Mouse (Mus musculus) liver, adult (tissue): Measurements from ENCODE around the gene Lingo3.

Source experiments
- GATA4 ChIP-seq: IDR thresholded peaks from 2 replicates; pipeline ENCODE4 v1.6.1; 2014; ENCODE audit warnings: mild to moderate bottlenecking, low read length; ENCODE audit not compliant: insufficient replicate concordance

Gene Lingo3

DNA sequence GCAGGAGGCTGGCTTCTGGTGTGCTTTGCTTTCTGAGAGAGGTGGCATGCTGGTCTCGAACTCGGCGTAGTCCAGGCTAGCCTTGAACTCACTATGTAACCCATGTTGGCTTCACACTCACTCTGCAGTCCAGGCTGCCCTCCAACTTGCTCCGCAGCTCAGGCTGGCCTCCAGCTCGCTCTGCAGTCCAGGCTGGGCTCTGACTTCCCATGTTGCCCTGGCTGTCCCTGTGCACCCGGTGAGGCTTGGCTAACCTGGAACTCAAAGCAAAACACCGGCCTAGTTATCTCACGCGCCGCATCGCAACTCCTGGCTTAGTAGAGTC, 11.9 kb upstream of the Lingo3 start:
- TF ChIP-seq GATA4: no peak

GRCm38 (mm10) chr10:80854913-80855748, 11.3 kb upstream of the Lingo3 start, which contains the start of the genes Lsm7 and Sppl2b:
TSS of gene Lsm7 (minus strand) at chr10:80855209.
TSS of gene Sppl2b (plus strand) at chr10:80855275.
- TF ChIP-seq GATA4: no peak; the same call in 1 of the 2 replicates

DNA sequence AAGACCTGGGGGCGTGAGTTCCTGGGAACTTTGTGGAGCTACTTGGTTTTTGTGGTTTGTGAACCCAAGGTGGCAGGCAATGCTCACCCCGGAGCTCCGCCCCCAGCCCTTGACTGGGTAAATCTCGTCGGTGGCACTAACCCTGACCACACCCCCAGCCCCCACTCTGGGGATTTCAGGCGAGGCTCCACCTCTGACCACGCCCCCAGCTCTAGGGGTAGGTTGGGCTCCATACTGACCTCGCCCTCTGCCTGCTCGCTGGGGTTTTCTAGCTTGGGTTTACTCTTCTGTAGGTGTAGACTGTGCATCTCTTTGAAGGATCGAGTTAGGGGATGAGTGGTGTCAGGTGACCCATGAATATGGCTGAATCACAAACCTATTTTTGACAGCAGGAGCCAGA, 4.7 kb upstream of the Lingo3 start:
- no peak for TF ChIP-seq GATA4

DNA sequence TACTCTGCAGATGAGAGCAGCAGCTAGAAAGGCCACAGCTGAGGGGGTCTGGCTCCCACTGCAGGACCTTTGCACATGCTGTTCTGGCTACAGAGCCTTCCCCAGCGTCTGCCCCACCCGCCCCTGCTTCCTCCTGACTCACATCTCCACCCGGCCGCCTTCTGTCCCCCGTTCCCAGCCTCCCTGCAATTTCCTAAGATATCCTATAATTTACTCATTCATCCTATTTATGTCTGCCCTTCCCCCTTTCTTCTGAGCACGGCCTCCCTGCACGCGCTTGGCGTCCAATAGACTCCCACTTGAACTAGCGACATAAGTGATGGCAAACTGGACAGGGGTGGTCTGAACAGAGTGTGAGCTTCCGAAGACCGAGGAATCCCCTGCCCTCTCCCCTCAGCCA, 1.9 kb upstream of the Lingo3 start:
- no peak for TF ChIP-seq GATA4

DNA sequence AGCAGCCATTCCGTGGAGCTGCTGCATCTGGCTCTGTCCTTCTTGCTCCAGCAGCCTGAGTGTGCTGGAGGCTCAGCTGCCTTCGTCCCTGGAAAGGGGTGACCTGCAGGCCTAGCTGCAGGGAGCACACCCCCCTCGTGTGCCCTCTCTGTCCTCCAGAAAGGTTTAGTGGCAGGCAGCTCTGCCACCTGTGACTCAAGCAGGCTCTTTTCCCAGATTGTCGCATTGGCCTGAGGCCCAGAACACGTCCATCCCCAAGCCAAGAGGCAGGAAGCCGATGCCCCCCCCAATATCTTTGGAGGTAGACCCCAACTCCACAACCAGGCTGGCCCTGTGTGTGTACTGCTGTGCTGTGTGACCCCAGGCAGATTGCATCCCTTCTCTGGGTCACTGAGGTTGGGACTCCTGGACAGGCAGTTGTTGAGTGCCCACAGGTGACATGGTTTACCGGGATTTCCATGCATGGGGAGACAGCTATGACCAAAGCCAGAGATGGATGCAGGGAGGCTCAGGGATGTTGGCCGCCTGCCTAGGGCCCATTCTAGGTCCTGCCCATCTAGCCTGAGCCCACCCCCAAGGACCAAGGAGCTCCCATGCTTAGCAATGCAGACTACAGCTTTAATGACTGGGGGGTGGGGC, 1.3 kb upstream of the Lingo3 start:
- TF ChIP-seq GATA4: no peak

DNA sequence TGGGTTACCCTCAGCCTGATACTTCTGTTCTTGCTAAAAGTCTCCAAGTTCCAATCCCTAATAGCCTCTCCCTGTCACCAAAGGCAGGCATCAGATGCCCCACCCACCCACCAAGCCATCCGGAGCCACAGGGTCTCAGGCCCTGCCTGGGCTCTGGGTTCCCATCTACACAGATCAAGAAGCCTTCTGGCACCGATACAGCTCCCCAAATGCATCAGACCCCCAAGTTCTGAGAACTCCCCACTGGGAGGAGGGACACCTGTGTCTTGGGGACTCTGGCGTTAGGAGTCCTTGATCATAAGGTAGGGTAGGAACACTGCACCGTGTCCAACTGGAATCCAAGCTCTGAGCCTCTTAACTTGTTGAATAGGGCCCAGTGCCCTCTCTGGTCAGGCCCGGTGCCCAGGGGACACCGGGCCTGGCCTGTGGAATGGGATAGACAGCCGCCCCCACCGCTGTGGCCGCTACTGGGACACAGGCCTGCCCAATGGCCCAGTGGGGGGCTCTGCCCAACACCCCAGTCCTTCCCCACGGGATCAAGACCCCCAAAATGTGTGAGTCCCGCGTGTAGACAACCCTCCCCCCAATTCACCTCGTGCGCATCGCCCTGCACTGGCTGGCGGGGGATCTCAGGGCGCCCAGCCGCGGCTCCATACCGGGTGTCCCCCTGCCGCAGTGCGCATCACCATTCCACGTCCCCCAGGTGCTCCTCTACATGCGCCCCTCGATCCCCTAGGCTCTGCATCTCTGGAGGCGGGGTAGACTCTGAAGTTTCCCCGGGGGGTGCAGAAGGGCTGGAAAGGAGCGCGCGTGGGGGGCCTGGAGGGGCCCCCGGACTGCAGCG, 530 bp downstream of the Lingo3 start:
- no peak for TF ChIP-seq GATA4

DNA sequence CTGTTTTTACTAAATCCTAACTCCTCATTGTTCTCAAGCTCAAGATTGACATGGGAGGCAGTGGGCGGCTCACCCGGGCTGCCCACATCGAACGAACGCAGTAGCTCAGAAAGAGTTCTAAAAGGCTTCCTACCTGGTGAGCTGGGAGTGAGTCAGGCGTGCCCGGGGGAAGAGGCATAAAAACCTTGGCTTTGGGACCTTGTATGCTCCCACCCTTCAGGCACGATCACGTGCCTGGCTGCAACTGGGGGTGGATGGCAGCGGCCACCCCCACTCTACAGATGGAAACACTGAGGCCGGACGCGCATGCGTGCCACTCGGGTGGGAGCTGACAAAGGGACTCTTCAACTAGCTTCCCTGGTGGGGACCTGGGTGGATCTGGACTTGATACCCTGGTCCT, 1.5 kb downstream of the Lingo3 start:
- TF ChIP-seq GATA4: no peak

- no peak for TF ChIP-seq GATA4
Observed at GRCm38 (mm10) chr10:80841685-80842084, 2.2 kb downstream of the Lingo3 start.

- no peak for TF ChIP-seq GATA4
Observed at GRCm38 (mm10) chr10:80839848-80840247, 4.0 kb downstream of the Lingo3 start.

- no peak for TF ChIP-seq GATA4
Observed at GRCm38 (mm10) chr10:80838346-80838912, 5.4 kb downstream of the Lingo3 start.

- no peak for TF ChIP-seq GATA4
Observed at GRCm38 (mm10) chr10:80837827-80838226, 6.0 kb downstream of the Lingo3 start.

GRCm38 (mm10) chr10:80836949-80837379, 6.9 kb downstream of the Lingo3 start:
- TF ChIP-seq GATA4: no peak

DNA sequence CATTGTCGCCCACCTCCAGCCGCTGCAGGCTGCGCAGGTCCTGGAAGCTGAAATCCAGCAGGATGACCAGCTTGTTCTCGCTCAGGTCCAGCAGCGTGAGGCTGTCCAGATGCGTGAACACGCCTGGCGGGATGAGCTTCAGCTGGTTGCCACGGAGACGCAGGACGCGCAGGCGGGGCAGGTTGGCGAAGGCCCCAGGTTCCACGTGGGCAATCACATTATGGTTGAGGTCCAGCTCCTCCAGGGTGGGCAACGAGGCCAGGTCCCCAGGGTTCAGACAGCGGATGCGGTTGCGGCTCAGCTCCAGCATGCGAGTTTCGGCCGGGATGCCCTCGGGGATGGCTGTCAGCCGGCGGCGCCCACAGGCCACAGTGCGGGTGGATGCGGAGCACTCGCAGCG, 8.2 kb downstream of the Lingo3 start:
- no peak for TF ChIP-seq GATA4

GRCm38 (mm10) chr10:80832818-80833217, 11.0 kb downstream of the Lingo3 start:
- TF ChIP-seq GATA4: no peak

DNA sequence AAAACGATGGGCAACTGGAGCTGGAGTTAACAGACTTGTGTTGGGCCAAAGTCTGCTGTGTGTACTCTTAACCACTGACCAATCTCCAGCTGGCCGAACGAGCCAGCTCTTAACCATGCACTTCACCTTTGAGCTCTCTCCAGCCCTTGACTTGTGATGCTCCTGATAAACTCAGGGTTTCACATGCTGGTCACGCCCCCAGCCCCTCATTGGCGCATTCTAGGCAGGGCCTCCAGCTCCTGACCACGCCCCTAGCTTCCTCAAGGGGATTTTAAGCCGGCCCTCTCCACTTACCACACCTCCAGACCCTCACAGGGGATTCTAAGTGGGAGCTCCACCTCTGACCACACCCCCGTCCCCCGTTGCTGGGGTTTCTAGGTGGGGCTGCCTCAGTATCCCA, 12.7 kb downstream of the Lingo3 start:
- peak; percentile 67; the same call in 1 of the 2 replicates for TF ChIP-seq GATA4
